Mouse (Mus musculus) ZHBTc4 (cell line): ENCODE measurements around the gene Cnih1.
A peak's percentile ranks its signal among the peaks of the same experiment; 100 is the strongest.
"Not testable (repeated sequence)": the region's sequence is repeated elsewhere in the genome, so short reads cannot be mapped to it uniquely, and the experiment has no call there.

Experiments used
- DNase-seq: peaks from one replicate; pipeline ENCODE4 v3.0.0-alpha.2; 2011; ENCODE audit warnings: low read depth, low spot score

The Cnih1 gene

GRCm38 (mm10) chr14:46787787-46788504 lies at the start of gene Cnih1:
TSS of gene Cnih1 (minus strand) at chr14:46788411.
- peak; percentile 95 for DNase-seq

GRCm38 (mm10) chr14:46832354-46833272 lies 44.4 kb upstream of the Cnih1 start:
- no peak for DNase-seq

- peak; percentile 89 for DNase-seq
Observed at GRCm38 (mm10) chr14:46831837-46832333, 43.7 kb upstream of the Cnih1 start, which contains the start of gene Cgrrf1. TSS of gene Cgrrf1 (plus strand) at chr14:46832125.

- DNase-seq: no peak
Observed at GRCm38 (mm10) chr14:46831295-46831694, 43.1 kb upstream of the Cnih1 start.

- DNase-seq: no peak
Observed at GRCm38 (mm10) chr14:46827430-46827829, 39.2 kb upstream of the Cnih1 start.

GRCm38 (mm10) chr14:46823996-46824395 lies 35.8 kb upstream of the Cnih1 start:
- DNase-seq: no peak

GRCm38 (mm10) chr14:46821873-46822716 lies 33.9 kb upstream of the Cnih1 start, which contains the start of gene Gmfb:
TSS of gene Gmfb (minus strand) at chr14:46822242.
- peak; percentile 96 for DNase-seq

GRCm38 (mm10) chr14:46821271-46821872 lies 33.2 kb upstream of the Cnih1 start:
- peak; percentile 37 for DNase-seq

GRCm38 (mm10) chr14:46819961-46820360 lies 31.8 kb upstream of the Cnih1 start:
- not testable (repeated sequence) for DNase-seq

GRCm38 (mm10) chr14:46818743-46819142 lies 30.5 kb upstream of the Cnih1 start:
- no peak for DNase-seq

GRCm38 (mm10) chr14:46816916-46817622 lies 28.9 kb upstream of the Cnih1 start:
- no peak for DNase-seq

- no peak for DNase-seq
Observed at GRCm38 (mm10) chr14:46815640-46816039, 27.4 kb upstream of the Cnih1 start.

GRCm38 (mm10) chr14:46807927-46808326 lies 19.7 kb upstream of the Cnih1 start:
- no peak for DNase-seq

GRCm38 (mm10) chr14:46806186-46806585 lies 18.0 kb upstream of the Cnih1 start:
- DNase-seq: no peak

- no peak for DNase-seq
Observed at GRCm38 (mm10) chr14:46803791-46804190, 15.6 kb upstream of the Cnih1 start.

GRCm38 (mm10) chr14:46803259-46803658 lies 15.0 kb upstream of the Cnih1 start:
- no peak for DNase-seq

GRCm38 (mm10) chr14:46800684-46801345 lies 12.6 kb upstream of the Cnih1 start:
- DNase-seq: peak; percentile 33

- no peak for DNase-seq
Observed at GRCm38 (mm10) chr14:46794157-46794556, 5.9 kb upstream of the Cnih1 start.

- no peak for DNase-seq
Observed at GRCm38 (mm10) chr14:46790723-46791122, 2.5 kb upstream of the Cnih1 start.

- DNase-seq: peak; percentile 60
Observed at GRCm38 (mm10) chr14:46790303-46790702, 2.1 kb upstream of the Cnih1 start.
